In the genomic region with DNA sequence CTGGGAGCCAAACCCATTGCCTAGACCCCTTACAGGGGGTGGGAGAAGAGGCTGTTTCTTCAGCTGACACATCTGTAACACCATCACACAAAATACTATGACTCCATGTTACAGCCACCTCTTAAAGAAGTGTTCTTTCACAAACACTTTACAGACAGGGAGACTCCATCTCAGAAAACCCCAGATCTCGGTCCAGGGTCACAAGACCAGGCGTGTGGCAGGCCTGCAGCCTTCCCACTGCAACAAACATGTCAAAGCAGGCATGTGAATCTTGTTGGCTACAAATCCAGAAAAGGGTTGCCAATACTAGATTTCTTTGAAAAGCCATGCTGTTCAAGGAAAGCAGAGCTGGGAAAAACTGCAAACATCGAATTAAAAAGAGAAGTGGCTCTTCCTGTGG, we compare ENCODE assay signal across 16 mouse cellular contexts.
"Had no signal": no experiment of that assay in that cellular context is flagged by ENCODE, and none has a peak within 500 bp of the region (broad histone marks: within the 10 kb centered on the region; RNA-seq: fewer than 3 reads in every experiment).

No protein-coding gene starts in this region.

- DNase-seq: liver, embryonic 13.5 days; liver, postnatal 0 days; right cerebral cortex, postnatal 14 days; thymus, adult 2 months; thymus, postnatal 25 days; thymus, postnatal 4 days had no signal

- H3K4me2 ChIP-seq: liver, embryonic 13.5 days; liver, embryonic 15.5 days; lung, embryonic 15.5 days; midbrain, embryonic 11.5 days; midbrain, embryonic 13.5 days; midbrain, embryonic 15.5 days; neural tube, embryonic 12.5 days; stomach, embryonic 15.5 days had no signal

- H3K27ac ChIP-seq: liver, embryonic 13.5 days; liver, embryonic 15.5 days; lung, embryonic 15.5 days; macrophage; midbrain, embryonic 13.5 days; midbrain, embryonic 15.5 days; neural tube, embryonic 12.5 days; stomach, embryonic 15.5 days; stomach, postnatal 0 days had no signal

- H3K27me3 ChIP-seq: liver, embryonic 13.5 days; liver, embryonic 15.5 days; lung, embryonic 15.5 days; megakaryocyte, embryonic 14.5 days; midbrain, embryonic 13.5 days; midbrain, embryonic 15.5 days; neural tube, embryonic 12.5 days; stomach, embryonic 15.5 days had no signal

- ATAC-seq: liver, postnatal 0 days; midbrain, embryonic 13.5 days; midbrain, embryonic 15.5 days had no signal

- H3K4me3 ChIP-seq: liver, embryonic 13.5 days; liver, embryonic 15.5 days; lung, embryonic 15.5 days; megakaryocyte, embryonic 14.5 days; midbrain, embryonic 13.5 days; midbrain, embryonic 15.5 days; neural tube, embryonic 12.5 days; stomach, embryonic 15.5 days had no signal

- H3K9ac ChIP-seq: liver, embryonic 13.5 days; liver, embryonic 15.5 days; liver, postnatal 0 days; lung, embryonic 15.5 days; midbrain, embryonic 13.5 days; midbrain, embryonic 15.5 days; neural tube, embryonic 12.5 days; stomach, embryonic 15.5 days had no signal

- H3K4me1 ChIP-seq: liver, embryonic 13.5 days; megakaryocyte, embryonic 14.5 days; midbrain, embryonic 13.5 days; midbrain, embryonic 15.5 days had no signal

- H3K9me3 ChIP-seq: liver, embryonic 13.5 days; liver, embryonic 15.5 days; lung, embryonic 15.5 days; megakaryocyte, embryonic 14.5 days; midbrain, embryonic 13.5 days; midbrain, embryonic 15.5 days; neural tube, embryonic 12.5 days; stomach, embryonic 15.5 days had no signal
